Mouse (Mus musculus) lung, postnatal 0 days (tissue): ENCODE results near the gene Alk.

Experiments
- CTCF ChIP-seq: IDR thresholded peaks from 2 replicates; pipeline ENCODE4 v1.5.1; 2016; ENCODE audit warnings: antibody characterized with exemption, mild to moderate bottlenecking
- EP300 ChIP-seq: IDR thresholded peaks from 2 replicates; pipeline ENCODE4 v1.6.1; 2016; ENCODE audit warnings: antibody characterized with exemption, mild to moderate bottlenecking, control low read depth

GRCm38 (mm10) chr17:72043667-72044390 lies 560.6 kb downstream of the Alk start:
- TF ChIP-seq CTCF (no peak), EP300 (no peak)
